Mouse (Mus musculus): ENCODE data around the gene Coq10b.
"Not testable (repeated sequence)": the region's sequence is repeated elsewhere in the genome, so short reads cannot be mapped to it uniquely, and the experiment has no call there.

The Coq10b gene

GRCm38 (mm10) chr1:55052355-55052953, at the start of gene Coq10b:
Coq10b (plus strand) TSS chr1:55052770.
- DNase-seq (ENCODE audit: extremely low spot score), result peak; percentile 99

DNA sequence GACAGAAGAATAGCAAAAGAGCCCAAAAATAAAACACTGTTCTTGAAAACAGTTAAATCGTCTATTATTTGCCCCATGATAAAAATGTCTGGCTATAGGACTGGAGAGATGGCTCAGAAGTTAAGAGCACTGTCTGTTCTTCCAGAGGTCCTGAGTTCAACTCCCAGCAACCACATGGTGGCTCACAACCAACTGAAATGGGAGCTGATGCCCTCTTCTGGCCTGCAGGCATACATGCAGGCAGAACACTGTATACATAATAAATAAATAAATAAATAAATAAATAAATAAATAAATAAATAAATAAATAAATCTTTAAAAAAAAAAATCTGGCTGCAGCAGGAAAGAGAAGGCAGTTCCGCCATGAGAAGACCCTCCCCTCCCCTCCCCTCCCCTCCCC, 44.3 kb upstream of the Coq10b start:
- DNase-seq (ENCODE audit: extremely low spot score), result not testable (repeated sequence)

- DNase-seq (ENCODE audit: extremely low spot score), result no peak
These were observed 40.1 kb upstream of the Coq10b start for GRCm38 (mm10) chr1:55012513-55012912.

GRCm38 (mm10) chr1:55021907-55022306, 30.7 kb upstream of the Coq10b start:
- no peak for DNase-seq (ENCODE audit: extremely low spot score)

DNA sequence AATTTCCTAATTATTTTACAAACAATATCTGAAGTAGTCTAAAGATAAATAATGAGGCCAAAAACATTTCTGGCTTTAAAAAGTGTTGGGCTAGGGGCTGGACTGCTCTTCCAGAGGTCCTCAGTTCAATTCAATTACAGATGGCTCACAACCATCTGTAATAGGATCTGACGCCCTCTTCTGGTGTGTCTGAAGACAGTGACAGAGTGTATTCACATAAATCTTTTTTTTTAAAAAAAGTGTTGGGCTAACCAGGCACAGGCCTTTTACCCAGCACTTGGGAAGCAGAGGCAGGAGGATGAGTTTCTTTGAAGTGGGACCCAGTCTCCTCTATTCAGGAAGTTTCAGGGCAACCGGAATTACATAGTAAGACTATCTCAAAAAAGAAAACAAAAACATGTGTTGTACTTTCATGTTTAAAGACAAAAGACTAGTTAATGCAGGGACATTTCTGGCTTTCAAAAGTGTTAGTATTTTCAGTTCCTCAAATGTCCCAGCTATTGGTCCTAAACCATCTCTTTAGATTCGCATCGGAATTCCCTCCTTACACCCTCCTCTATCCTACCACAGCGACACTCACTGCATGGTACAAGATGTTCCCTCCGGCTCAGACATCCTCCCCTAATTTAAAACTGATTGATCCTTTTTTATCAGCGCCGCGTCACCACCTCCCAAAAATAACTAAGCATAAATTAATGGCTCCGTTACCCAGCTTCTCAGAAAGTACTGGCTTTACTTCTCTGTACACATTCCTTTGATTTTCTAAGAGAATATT, 26.7 kb upstream of the Coq10b start:
- no peak for DNase-seq (ENCODE audit: extremely low spot score)

DNA sequence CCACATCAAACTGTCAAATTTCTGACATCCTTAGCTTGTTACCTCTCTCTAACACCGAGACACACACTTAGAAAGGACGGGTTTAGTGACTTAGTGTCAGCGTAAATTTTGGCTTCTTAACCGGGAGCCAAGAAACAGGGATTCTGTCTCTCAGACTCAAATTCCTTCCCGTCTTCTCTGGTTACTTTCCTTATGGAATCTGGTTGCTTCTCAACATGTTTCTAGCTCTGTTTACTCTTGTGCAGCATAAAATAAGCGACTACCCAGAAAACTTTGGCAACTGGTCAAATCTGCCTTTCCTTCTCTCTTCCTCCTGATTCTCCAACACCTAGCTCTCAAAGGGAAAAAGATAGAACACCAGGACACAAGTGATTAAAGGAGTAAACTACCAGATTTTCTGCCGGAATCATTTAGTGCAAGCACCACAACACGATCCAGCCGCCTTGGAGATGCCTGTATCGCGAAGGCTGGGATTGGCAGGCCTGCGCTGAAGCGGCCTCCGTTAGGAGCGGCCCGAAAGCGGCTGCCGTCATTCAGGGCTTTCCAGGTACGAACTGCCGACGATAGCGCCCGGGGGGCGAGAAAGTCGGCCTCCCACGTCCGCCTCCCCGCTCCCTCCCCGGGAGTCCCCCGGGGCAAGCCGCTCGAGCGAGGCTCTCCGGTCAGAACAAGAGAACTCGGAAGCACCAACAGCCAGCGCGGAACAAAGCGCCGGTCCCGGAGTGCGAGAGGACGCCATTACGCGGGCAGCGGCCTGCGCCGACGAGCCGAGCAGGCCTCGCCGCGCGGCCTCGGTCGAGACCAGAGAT, 25.9 kb upstream of the Coq10b start:
- peak; percentile 4 for DNase-seq (ENCODE audit: extremely low spot score)

- DNase-seq (ENCODE audit: extremely low spot score), result peak; percentile 97
These were observed 25.2 kb upstream of the Coq10b start, which contains the start of gene Sf3b1 for GRCm38 (mm10) chr1:55027253-55027801. Sf3b1 (minus strand) TSS chr1:55027481.

- no peak for DNase-seq (ENCODE audit: extremely low spot score)
These were observed 24.6 kb upstream of the Coq10b start for GRCm38 (mm10) chr1:55027966-55028365.

- DNase-seq (ENCODE audit: extremely low spot score), result no peak
These were observed 23.9 kb upstream of the Coq10b start for GRCm38 (mm10) chr1:55028512-55029249.

GRCm38 (mm10) chr1:55029446-55029845, 23.1 kb upstream of the Coq10b start:
- DNase-seq (ENCODE audit: extremely low spot score), result no peak

DNA sequence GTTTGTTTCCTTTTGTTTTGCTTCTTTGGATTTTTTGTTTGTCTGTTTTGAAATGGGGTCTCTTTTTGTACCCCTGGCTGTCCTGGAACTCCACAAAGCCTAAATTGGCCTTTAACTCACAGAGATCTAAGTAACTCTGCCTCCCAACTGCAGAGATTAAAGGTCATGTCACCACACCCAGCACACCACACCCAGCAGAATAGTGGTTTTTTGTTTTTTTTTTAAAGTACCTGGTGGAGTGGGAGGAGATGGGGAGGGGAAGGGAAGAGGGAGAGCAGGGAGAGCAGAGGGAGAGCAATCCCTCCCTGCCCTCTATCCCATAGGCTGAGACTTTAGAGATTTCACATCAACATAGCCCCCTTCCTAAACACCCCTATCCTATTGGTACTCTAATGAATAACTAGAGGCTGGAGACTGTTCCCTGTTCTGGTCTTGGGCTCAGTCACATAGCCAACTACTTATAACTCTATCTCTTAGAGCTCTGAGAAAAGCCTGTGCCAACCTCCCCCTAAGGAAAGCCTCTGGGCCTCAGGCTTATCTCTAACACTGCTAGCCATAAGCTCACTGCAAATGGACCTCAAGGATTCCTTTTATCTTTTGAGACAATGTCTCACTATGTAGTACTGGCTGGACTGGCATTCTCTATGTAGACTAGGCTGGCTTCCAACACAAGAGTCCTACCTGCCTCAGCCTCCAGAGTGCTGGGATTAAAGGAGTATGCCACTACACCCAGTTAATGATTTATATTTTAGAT, 21.4 kb upstream of the Coq10b start:
- DNase-seq (ENCODE audit: extremely low spot score), result no peak

DNA sequence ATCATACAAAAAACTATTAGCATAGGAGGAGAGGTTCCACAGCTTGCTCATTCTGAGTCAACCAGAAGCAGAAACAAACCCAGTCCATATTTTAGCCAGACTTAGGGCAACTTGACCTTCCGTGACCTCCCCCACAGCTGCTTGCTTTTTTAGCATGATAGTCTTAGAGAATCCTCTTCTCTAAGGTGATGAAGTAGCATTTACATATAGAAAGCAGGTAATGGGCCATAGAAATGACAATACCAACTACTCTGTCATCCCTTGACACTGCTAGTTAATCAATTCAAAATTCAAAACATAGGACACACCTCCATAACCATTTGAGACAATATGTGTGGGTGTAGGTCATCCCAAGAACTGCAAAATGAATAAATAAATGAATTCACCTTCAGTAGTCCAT, 12.6 kb upstream of the Coq10b start:
- DNase-seq (ENCODE audit: extremely low spot score), result no peak

- no peak for DNase-seq (ENCODE audit: extremely low spot score)
These were observed 10.9 kb upstream of the Coq10b start for GRCm38 (mm10) chr1:55041691-55042090.

- DNase-seq (ENCODE audit: extremely low spot score), result no peak
These were observed 10.3 kb upstream of the Coq10b start for GRCm38 (mm10) chr1:55042246-55042645.

GRCm38 (mm10) chr1:55043164-55043563, 9.4 kb upstream of the Coq10b start:
- no peak for DNase-seq (ENCODE audit: extremely low spot score)

- no peak for DNase-seq (ENCODE audit: extremely low spot score)
These were observed 3.6 kb upstream of the Coq10b start for GRCm38 (mm10) chr1:55048841-55049587.

DNA sequence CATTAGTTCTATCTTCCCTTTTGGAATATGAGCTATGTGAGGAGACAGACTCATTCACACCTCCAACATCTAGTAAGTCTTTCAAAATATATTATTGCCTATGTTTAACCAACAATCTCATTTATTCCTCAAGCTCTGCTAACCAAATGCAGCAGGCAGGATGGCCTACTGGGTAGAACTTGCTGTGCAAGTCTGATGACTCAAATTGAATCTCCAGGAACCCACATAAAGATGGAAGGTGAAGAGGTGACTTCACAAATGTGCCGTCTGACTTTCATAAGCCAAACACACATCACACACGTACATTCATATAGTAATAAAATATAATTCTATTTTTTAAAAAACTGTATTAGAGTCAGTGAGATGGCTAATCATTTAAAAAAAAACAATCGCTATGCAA, 899 bp upstream of the Coq10b start:
- DNase-seq (ENCODE audit: extremely low spot score), result no peak

GRCm38 (mm10) chr1:55053005-55053404, 435 bp downstream of the Coq10b start:
- no peak for DNase-seq (ENCODE audit: extremely low spot score)

DNA sequence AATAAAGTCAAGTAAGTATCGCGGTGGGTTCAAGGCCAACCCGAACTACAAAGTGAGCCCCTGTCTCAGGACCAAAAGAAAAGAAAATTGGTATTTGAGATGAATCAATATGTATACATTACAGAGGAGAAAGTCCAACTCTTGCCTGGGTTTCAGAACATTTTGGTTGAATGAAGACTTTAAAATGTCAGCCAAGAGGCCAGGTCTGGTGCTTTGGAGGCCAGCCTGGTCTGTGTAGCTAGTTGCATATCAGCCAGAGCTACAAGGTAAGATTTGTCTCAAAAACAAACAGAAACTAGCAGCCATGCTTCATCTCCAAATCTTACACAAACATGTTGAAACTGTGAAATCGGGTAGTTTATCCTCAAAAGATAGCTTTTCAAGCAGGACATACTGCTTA, 1.0 kb downstream of the Coq10b start:
- DNase-seq (ENCODE audit: extremely low spot score), result no peak
